Mouse (Mus musculus): ENCODE measurements around the gene Mafk. TPM values are rescaled to one million over a fixed set of nuclear protein-coding genes. Genes with fewer than 3 reads are reported as not detected.

The Mafk gene
- polyA plus RNA-seq, 2 experiments from 2014 or later, result 13.6 to 17.2 TPM

DNA sequence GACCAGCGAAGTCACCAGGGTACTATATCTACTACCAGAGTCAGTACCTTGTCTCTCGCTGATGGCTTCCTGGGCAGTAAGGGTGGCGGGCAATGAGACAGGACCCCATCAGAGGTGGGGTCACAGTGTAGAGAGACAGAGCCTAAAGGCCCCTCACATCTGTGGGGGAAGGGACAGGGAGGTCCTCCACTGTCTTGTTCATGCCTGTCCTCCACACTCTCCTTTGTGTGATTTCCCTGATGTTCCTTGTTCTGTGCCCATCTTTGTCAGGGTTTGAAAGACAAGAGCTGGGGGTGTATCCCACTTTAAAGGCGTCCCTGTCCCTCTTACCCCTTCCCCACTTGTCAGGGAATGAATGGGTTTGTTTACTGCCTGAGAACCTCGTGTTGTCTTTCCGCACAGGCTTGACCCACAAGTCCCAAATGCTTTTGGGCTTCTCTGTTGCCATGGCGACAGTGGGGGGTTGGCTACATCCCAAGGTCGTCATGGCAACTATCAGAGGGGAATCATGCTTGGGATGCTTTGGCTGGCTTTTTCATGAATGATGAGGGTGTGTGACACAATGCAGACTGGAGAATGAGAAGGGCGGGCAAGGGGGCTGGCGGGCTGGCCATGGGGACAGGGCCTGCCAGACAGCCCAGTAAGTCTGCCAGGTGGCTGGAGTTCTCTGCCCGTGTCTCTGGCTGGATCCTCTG lies 6.3 kb downstream of the Mafk start:
- ATAC-seq, result no peak

DNA sequence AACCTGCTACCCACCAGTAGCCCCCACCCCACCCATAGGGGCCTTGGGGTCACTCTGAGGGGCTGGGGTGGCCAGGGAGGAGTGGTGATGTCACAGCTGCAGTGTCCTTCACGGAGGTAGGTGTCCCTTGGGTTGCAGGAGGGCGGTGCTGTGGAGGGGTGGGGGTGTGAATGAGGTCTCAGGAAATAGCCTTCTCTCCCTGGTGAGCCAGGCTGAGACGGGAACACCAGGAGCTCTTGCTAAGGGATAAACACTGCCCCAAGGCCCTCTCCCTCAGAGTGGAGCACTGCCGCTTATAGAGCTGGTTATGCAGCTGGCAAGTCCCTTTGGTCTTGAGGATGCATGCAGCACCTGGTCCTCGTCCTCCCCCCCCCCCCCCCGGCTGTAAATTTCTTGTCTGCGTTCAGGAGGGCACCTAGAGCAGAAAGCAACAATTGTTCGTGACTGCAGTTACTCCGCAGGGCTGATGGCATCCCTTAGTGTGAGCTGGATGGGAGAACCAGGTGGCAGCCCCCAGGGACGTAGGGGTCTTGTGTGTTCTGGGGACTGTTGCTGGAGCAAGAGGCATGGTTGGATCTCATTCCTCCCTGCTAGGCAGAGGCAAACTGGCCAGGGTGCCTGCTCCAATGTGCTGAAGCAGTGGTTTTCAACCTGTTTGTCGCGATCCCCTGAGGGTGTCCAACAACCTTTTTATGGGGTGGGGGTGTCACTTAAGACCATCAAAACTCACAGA lies 7.0 kb downstream of the Mafk start:
- no peak for ATAC-seq

DNA sequence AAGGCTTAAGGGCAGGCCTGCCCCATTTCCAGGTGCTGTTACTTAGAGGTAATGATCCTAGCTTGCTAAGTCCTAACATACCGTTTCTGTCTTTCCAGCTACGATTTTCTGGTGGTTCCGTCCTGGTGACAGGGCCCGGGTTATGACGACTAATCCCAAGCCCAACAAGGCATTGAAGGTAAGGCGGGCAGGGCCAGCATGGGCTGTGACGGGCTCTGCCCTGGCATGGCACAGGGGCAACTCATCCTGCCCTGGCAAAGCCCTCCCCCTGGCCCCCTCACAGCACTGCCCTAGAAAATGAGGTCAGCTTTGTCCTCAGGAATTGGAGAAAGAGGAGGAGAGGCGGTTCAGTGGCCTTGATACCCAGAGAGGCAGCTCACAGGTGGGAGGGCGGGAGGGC lies 7.7 kb downstream of the Mafk start:
- ATAC-seq, result no peak

DNA sequence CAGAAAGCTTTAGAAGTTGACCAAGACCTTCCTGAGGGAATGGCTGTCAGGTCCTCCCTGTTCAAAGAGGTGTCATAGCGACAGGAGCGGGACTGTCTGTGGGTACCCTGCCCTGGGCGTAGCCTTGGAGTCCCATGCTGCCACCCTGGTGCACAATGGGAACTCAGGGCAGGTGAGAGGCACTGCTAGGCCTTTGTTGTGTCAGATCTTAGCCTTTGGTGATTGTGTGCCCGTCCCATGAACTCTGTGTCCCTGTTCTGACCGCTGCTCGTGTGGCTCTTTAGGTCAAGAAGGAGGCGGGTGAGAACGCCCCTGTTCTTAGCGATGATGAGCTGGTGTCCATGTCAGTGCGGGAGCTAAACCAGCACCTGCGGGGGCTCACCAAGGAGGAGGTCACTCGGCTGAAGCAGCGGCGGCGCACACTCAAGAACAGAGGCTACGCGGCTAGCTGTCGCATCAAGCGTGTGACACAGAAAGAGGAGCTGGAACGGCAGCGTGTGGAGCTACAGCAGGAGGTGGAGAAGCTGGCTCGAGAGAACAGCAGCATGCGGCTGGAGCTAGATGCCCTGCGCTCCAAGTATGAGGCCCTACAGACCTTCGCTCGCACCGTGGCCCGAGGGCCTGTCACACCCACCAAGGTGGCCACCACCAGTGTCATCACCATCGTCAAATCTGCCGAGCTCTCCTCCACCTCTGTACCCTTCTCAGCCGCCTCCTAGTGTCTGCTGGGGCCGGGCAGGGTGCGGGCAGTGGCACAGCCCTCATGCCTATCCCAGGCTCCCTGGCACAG lies 8.7 kb downstream of the Mafk start:
- no peak for ATAC-seq

DNA sequence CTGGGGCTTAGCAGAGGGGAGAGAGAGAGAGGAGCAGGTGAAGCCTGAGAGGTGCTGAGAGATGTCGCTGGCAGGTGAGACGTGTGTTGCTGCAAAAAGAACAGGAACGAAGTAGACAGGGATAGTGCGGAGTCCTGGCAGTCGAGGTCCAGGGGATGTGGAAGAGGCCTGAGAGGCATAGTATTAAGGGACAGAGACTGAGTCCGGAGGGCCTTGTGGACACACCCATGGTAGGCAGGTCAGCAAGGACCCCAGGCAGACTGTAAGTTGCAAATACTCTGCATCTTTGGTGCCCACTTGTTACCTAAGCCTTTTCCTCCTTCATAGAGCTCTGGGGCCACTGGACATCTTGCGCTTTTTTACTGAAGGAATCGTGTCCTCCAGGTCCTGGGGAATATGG lies 9.9 kb downstream of the Mafk start:
- no peak for ATAC-seq

DNA sequence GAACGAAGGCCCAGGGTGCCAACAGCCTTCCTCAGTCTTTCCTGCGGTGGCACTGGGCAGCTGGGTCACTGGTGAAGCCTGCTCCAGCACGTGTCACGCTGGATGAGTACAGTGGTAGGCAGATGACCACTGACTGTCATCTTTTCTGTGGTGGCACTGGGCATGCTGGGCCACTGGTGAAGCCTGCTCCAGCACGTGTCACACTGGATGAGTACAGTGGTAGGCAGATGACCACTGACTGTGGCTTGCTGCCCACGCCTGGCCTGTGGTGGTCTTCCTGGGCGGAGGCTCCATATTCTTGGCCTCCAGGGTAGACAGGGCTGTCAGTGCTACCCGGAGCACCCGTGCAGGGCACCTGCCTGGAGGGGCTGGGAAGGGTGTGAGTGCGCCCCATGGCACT lies 10.6 kb downstream of the Mafk start:
- ATAC-seq, result no peak

DNA sequence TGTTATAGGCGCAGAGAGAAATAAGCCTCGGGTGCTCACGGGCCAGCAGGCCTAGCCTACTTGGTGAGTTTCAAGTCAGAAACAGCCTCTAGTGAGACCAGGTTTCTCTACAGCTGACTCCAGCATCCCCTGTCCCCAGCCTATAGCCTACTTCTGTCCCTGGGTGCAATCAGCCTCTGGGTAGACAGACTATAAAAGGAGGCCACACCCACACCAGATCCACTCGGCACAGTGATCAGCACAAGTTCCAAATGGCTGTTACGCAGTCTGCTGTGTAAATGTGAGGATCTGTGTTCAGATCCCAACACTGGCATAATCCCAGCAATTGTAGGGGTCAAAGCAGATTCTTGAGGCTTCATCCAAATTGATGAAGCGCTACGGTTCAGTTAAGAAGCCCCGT lies 11.9 kb downstream of the Mafk start:
- no peak for ATAC-seq

DNA sequence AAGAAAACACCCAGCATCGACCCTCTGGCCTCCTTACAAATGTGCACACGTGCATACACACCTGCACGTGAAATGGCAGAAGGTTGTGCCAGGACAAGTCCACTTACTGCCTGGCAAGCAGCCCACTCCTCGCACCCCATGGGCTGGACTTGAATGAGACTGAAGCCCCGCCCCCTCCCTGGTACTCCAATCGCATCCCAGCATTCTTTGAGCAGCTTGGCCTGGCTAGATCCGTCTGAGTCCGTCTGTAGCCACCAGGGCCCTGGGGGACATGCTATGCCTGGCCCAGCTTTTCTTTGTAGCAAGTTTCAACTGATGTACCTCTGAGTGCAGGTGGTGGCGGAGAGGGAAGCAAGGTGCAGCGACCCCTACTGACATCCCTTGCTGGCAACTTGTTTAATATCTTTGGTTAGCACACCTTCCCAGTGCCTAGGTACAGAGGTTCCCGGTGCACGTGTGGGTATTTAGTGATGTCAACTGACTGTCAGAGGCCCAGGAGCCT lies 12.3 kb downstream of the Mafk start:
- no peak for ATAC-seq

DNA sequence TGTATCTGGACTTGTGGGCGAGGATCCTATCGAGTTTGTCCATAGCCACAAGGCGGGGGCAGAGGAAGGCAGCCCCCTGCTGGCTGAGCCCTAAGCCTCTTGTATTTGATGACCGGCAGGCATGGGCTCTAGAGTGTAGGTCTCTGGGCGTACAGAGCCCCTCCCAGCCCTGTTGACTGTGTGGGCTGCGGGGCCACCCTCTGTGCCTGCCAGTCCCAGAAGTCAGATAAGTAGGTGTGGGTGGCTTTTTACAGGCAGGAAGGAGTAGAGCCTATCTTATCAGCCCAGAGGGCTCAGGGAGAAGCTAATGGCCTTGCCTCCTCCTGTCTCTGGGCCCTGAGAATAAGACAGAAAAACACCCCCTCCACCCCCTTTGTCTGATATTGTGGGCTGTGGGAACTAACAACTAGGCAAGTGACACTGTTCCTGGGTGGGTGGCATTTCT lies 12.8 kb downstream of the Mafk start:
- no peak for ATAC-seq

DNA sequence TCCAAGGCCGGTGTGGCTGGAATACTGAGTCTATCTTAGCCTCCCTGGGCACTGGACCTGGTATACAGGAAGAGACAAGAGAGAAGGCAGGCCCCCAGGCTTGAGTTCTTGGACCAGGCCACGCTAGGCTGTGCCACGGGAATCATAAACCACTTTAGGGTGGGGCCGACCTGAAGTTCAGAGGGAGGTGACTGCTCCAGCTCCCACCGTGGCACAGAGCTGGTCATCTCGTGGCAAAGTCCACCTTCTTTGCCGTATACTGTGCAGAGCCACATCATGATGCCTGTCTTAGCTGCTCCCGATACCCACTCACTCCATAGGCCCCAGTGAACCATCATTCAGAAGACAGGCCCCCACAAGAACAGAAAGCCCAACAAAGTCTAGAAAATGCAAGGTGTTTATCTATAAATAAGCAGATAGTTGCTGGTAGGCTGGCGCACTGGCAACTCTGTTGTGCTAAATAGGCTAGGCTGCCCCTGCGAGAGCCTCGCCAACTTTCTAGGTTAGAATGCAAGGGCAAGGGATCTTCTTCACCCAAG lies 13.3 kb downstream of the Mafk start:
- no peak for ATAC-seq

DNA sequence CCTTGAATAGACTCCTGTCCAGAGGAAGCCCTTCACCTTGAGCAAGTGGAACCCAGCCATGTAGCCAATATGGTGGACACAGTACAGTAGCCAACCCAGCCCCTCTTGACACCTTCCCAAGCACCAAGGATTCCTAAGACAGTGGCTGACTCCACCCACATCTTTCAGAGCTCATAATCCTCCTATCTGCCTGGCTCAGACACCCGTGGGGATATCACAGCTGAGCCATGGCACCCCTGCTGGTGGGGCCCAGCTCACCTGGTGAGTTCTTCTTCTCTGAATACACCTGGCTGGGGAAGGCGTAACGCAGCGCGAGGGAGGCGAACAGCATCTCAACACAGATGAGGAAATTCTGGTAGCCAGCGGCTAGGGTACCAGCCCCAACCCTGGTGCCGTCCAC lies 14.6 kb downstream of the Mafk start:
- no peak for ATAC-seq

DNA sequence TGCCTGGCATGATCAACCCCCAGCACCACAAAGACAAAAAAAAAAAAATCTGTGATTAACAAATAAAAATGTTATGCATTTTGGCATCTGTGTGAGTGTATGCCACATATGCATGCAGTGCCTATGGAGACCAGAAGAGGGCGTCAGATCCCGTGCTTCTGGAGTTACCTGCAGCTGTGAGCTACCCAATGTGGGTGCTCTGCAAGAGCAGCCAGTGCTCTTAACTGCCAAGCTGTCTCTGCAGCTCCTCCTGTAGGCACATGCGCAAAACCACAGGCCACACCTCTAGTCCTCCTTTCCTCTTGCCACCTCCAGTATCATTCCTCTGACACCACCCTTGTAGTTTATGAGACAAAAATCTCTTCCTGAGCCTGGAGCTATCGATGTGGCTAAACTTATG lies 18.1 kb downstream of the Mafk start:
- ATAC-seq, result no peak

DNA sequence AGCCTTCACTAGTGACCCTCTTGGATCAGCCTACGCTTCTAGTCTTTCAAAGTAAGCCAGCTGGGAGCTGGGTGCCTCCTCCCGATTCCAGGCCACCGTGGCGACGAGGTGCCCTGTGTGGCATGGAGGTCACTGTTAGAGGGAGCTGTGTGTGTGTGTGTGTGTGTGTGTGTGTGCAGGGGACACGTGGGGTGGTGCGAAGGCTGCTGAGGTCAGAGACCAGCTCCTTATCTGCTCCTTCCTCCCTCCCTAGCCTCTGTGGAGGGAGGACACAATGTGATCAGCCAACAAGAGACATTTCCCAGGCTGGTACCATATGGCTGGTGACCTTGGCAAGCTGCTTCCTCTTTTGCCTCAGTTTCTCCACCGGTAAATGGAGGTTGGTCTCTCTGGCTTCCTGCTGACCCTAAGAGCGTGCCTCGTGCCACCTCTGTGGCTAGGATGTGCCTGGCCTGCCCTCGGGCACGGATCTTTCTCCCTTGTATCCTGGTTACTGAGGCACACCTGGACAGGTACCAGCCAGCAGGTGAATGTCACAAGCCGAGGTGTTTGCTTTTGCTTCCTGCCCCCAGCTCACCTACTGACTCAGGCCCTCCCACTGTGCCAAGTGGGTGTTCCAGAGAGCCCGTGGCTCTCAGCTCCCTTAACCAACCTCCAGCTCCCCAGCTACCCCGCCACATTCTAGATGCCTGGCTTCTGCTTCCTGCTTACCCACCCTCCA lies 20.5 kb downstream of the Mafk start:
- no peak for ATAC-seq

DNA sequence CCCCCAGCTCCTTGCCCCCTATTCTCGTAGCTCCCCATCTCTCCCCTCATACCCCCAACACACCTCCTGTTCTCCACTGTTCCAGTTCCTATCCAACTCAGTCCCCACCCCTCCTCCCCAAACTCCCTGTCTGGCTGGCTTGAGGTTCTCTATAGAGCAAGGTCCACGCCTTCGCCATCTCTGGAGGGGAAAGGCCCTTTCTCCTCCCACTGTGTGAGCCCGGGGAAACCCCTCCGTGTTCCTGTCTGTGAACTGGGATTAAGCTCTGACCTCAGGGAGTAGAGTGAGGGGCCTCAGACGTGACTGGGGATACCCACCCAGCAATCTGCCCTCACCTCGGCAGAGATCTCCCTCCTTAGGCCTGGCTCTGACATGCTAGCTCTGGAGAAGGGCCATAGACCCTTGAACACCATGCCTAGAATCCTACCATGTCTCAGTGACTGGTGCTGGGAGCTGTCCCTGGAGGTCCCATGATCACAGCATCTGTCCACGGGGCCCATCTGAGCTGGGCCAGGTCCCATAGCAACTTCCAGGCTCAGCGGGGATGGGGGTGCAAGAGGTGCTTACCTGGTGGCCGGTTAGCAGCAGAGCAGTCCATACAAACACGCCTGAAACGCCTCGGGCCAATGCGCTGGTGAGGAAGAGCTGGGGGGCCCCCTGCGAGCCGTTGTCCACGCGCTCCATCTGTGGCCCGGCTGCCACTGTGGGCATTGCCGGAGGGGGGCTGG lies 21.2 kb downstream of the Mafk start:
- ATAC-seq, result no peak

DNA sequence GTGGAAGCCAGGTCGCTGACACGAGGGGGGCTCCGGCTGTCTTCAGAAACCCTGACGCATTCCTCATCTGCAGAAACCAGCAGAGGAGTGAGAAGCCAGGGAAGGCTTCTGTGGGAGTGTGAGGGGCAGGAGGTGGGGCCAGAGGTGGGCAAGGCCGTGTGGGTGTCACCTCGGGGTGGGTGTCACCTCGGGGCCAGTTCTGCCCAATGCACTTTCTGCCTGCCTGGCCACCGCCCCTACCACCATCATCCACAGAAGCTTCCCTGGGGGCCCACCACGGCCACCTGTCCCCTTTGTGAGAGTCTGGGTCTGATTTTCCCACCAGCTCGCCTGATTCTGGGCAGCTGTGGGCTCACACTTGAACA lies 21.8 kb downstream of the Mafk start:
- no peak for ATAC-seq

DNA sequence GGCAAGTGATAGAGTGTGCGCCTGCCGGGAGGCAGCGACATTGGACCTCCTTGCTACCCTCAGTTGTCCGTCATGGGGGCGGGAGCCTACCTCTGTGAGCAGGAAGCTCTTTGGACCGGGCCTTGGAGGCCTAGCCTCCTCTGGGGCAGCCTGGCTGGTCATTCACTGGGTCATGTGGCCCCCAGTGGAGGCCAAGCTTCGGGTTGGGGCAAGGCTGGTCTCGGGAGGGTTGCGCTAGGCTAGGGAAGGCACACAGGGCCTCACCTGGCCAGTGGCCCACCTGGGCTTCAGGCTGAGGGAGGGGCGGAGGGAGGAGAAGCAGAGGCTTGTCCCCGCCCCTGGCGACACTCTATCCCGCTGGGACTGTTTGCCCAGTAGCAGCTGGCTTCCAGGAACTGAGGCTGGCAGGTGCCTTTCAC lies 22.7 kb downstream of the Mafk start:
- no peak for ATAC-seq

DNA sequence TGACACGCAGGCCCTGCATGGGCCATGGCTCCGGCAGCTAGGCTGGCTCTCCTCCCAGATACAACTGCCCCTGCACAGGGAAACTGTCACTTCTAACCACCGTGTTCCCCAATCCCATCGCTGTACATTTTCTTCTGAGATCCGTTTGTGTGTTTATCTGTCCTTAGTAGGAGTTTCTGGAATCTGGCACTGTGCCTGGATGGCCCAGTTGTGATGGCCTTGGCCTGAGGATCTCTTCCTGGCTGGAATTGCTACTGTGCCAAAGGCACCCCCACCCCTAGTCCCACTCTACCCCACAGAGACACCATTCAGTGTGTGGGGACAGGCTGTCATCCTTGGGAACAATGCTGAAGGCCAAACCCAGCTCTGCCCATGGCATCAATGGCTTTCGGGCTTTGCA lies 24.7 kb downstream of the Mafk start:
- no peak for ATAC-seq

DNA sequence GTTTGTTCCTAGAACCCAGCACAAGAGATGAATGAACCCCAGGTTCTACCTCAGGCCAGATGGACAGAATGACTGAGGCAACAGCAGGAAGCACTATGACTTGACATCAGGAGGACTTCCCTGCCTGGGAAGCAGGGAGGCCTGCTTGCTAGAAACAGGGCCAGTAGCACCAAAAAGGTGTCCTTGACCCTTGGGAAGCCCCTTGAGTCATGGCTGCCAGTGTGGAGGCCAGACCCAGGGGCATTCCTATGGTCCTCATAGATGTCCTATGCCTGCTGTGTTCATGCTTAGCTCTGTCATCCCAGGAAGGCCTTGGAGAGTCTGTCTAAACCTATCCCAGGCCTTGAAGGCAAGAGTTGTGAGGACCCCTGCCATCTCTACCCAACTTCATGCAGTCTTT lies 25.1 kb downstream of the Mafk start:
- ATAC-seq, result no peak

DNA sequence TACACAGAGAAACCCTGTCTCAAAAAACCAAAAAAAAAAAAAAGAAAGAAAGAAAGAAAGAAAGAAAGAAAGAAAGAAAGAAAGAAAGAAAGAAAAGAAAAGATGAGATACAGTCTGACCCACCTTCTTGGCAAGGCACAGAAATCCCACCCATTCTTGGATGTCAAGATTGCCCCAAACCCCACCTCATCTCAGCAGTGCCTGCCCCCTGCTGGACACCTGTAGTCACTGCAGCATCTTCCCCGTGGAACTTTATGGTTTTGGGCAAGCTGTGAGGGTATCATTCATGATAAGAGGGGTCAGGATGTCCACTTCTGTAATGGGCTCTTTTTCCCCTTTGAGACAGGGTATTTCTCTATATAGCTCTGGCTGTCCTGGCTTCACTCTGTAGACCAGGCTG lies 26.0 kb downstream of the Mafk start:
- ATAC-seq, result no peak

DNA sequence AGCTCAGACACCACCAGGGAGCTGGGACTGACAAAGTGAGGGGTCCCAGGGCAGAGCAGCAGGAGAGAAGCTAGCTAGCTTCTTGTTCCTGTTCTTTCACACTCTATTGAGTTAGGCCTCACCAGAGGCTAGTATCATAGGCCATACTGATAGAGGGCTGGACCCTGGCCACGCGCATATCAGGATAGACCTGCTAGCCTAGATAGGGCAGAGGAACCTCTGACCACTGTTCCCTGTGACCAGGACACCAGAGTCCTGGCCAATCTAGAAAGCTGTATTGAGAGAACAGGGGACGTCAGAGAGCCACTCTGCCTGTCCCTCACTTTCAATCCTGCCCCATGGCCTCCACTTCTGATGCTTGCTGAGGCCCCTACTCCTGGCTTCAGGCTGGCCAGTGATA lies 26.7 kb downstream of the Mafk start:
- no peak for ATAC-seq

DNA sequence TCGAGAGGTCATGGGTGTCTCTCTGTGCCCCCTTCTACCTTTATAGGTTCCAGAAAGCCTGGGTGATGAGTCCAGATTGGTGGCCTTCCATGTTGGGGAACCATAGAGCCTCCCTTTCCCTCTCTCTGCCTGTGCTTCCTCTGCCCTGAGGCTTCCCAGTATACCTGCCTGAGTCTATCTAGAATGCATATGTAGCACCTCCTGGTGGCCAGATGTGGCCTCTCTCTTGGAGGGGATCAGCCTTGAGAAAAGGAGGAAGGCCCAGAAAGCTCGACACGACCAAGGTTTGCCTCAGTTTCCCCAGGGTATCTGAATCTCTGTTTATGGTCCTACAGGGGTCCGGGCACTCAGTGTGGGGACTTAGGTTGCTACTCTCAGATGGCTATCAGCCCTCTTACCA lies 27.5 kb downstream of the Mafk start:
- ATAC-seq, result no peak
